Mouse (Mus musculus): ENCODE data around the gene Map3k10.

The Map3k10 gene

GRCm38 (mm10) chr7:27610370-27610769 lies 64.0 kb downstream of the Map3k10 start:
- DNase-seq (ENCODE audit: extremely low read depth, low read depth, low spot score): no peak

GRCm38 (mm10) chr7:27609688-27610087 lies 64.7 kb downstream of the Map3k10 start:
- DNase-seq (ENCODE audit: extremely low read depth, low read depth, low spot score): no peak

- no peak for DNase-seq (ENCODE audit: extremely low read depth, low read depth, low spot score)
Measured at GRCm38 (mm10) chr7:27609285-27609684, 65.1 kb downstream of the Map3k10 start.

GRCm38 (mm10) chr7:27608130-27608529 lies 66.3 kb downstream of the Map3k10 start:
- DNase-seq (ENCODE audit: extremely low read depth, low read depth, low spot score): no peak

GRCm38 (mm10) chr7:27607580-27607979 lies 66.8 kb downstream of the Map3k10 start:
- DNase-seq (ENCODE audit: extremely low read depth, low read depth, low spot score): no peak

GRCm38 (mm10) chr7:27606481-27607254 lies 67.7 kb downstream of the Map3k10 start:
- DNase-seq (ENCODE audit: extremely low read depth, low read depth, low spot score): no peak
